Mouse (Mus musculus): Measurements from ENCODE around the gene Med22.

DNA sequence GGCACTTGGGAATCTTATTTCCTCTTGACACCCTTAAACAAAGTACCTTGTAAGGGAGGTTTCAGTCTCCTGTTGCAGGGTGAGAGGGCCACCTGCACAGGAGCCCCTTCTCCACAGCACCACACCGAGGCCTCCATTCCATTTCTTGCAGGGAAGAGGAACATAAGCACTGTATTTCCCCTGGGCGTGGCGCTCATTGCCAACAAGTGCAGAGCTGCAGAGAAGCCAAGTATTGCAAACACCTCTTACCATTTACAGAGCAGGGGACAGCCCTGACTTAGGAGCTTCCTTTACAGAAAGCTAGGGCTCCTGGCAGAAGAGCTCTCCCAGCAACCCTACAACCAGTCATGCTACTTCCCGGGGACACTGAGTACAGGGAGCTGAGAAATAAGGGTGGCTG lies 41.7 kb upstream of the Med22 start:
- TF ChIP-seq CTCF (IDR thresholded peaks at IDR 0.05) (no peak), EP300 (IDR thresholded peaks at IDR 0.05) (no peak)

Measured in lung, postnatal 0 days (tissue).